Mouse (Mus musculus): Measurements from ENCODE around the gene Tbc1d22b.

DNA sequence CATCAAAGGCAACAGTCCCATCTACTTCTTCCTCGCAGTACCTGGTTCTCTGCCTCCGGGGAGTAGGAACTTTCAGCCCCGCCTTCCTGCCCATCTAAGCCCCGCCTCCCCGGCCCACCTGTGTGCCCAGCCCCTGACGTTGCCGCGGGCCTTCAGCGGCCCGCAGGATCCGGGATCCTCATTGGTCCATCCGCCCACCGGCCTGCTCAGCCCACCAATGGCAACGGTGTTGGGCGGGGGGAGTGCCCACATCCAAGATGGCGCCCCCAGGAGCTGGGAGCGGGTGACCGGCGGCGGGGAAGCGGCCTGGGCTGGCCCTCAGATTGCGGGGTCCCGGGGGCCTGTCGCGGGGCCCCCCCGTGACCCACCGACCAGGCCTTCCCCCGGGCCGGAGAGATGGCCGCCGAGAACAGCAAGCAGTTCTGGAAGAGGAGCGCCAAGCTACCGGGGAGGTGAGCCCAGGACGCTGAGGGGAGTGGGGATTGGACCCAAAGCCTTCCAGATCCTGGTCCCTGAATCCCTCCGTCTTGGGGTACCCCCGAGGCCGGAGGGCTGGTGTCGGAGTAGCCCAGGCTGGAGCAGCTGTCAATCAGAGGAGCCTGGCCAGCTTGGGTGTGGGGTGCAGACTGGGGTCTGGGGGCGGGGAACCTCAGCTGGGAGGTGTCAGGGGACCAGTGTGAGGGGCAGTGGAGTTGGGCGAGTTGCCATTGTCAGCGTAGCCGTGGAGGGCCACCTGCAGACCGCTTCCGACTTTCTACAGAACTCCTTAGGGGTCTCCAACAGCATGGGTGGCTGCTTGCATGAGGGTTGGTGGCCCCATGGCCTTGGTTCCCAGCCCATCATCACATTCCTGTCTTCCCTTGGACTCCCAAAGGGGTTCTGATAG is at the start of gene Tbc1d22b, which contains the start of gene Gm17657:
- no peak for TF ChIP-seq CTCF (IDR thresholded peaks at IDR 0.05; ENCODE audit: extremely low read depth, insufficient read depth, insufficient read length, insufficient replicate concordance)
- TF ChIP-seq POLR2A (IDR thresholded peaks at IDR 0.05; ENCODE audit: low read depth, low read length) = peak; percentile 27; the same call in 1 of the 2 replicates
